8 mouse cellular contexts compared by ENCODE assay signal in the genomic region with DNA sequence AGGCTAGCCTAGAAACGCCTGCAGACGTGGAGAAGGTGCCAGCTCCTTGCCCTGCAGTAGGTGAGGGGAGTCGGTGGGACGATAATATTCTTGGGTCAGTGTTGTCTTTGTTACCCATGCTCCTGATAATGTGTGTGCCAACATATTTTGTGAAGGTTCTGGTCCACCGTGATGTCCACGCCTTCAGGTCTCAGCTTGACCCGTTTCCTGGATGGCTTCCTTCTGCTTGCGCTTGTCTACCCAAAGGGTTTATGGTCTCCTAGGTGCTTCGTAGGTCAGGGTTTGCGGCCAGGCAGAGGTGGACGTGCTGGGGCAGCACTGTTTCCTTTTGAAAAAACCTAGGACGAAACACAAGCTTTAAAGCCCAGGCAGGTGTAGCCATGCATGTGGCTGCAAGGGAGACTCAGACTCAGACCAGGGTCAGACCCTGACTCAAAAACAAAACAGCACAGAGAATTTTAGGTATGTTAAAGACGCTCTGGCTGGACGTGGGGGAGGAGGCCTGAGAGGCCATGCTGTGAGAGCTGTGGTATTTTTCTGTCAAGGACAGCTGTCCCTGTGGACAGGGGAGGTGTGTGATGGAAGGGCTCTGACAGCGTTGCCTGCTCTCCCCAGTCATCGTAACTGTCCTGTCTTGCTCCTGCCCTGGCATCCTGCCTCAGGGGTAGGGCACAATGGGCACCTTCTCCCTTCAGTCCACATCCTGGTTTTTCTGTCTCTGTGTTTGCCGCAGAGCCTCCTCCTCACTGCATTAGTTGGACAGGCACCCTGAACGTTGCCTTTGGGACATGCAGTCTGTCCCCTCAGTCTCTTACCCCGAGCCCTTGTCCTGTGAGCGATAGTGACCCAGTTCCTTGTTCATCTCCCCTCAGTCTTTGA. TPM values are rescaled to one million over a fixed set of nuclear protein-coding genes. Genes with fewer than 3 reads are reported as not detected.
A peak's percentile ranks its signal among the peaks of the same experiment; 100 is the strongest.
DNase-seq lines count a peak whose midpoint lies in the region; ATAC-seq and TF ChIP-seq lines count a peak whose summit lies in the region.

No protein-coding gene starts in this region.

- H3K36me3 ChIP-seq in heart, embryonic 10.5 days = peaks cover 11% of the 10 kb centered on the region
- peaks cover 8% of the 10 kb centered on the region for H3K36me3 ChIP-seq in forebrain, embryonic 12.5 days (replicated peaks)
- peaks cover 9% of the 10 kb centered on the region for H3K36me3 ChIP-seq in liver, embryonic 16.5 days (ENCODE audit: control insufficient read depth, insufficient read depth)

- H3K4me3 ChIP-seq in heart, embryonic 10.5 days = peak overlapping the region; percentile 17
- no peak overlapping the region for H3K4me3 ChIP-seq in forebrain, embryonic 12.5 days (replicated peaks)
- no peak overlapping the region for H3K4me3 ChIP-seq in liver, embryonic 16.5 days (ENCODE audit: low read depth, low read length)

- CTCF ChIA-PET in Patski (lab: Charles Lee) = interaction anchor here (0.9 to 3.0 kb wide), 7 partner anchors 7 to 56 kb away, joined by 3 to 16 read pairs (median 4); no protein-coding TSS in a partner anchor

- TF ChIP-seq CTCF in Patski (IDR thresholded peaks at IDR 0.05) = no peak

- H3K9me3 ChIP-seq in heart, embryonic 10.5 days = no peaks in the 10 kb centered on the region
- no peaks in the 10 kb centered on the region for H3K9me3 ChIP-seq in forebrain, embryonic 12.5 days
- H3K9me3 ChIP-seq in liver, embryonic 16.5 days (replicated peaks; ENCODE audit: control insufficient read depth, low read length) = no peaks in the 10 kb centered on the region

- POLR2A ChIA-PET in Patski (lab: Charles Lee) = interaction anchor here (0.6 to 1.3 kb wide), 3 partner anchors 10 to 269 kb away, joined by 3 read pairs; no protein-coding TSS in a partner anchor

- 30% methylated on average over 20 of the region's 20 CpGs for WGBS in heart, embryonic 10.5 days
- 65% methylated on average over 20 of the region's 20 CpGs for WGBS in forebrain, embryonic 12.5 days
- WGBS in liver, embryonic 16.5 days (ENCODE audit: insufficient replicate concordance) = 68% methylated on average over 20 of the region's 20 CpGs

- intact Hi-C loops in heart, postnatal 10 days (cut with DNase I) = no loop called here

- peaks cover 90% of the 10 kb centered on the region for H3K4me1 ChIP-seq in heart, embryonic 10.5 days
- H3K4me1 ChIP-seq in forebrain, embryonic 12.5 days = peaks cover 87% of the 10 kb centered on the region
- H3K4me1 ChIP-seq in liver, embryonic 16.5 days (ENCODE audit: control insufficient read depth, low read depth, low read length) = peaks cover 21% of the 10 kb centered on the region

- no peaks in the 10 kb centered on the region for H3K27me3 ChIP-seq in heart, embryonic 10.5 days (ENCODE audit: insufficient read depth, poor library complexity, severe bottlenecking)
- H3K27me3 ChIP-seq in Patski = no peaks in the 10 kb centered on the region
- H3K27me3 ChIP-seq in forebrain, embryonic 12.5 days = no peaks in the 10 kb centered on the region
- no peaks in the 10 kb centered on the region for H3K27me3 ChIP-seq in liver, embryonic 16.5 days (ENCODE audit: control insufficient read depth, insufficient read depth, low read depth, low read length)

- ATAC-seq in Patski = peak; percentile 22
- ATAC-seq in forebrain, embryonic 12.5 days (ENCODE audit: low FRiP score) = no peak
- 0 out of 2 replicates have a peak, but pooled peaks have one; percentile 9 for ATAC-seq in liver, embryonic 16.5 days (ENCODE audit: low read depth)
- ATAC-seq in CD4-positive, CD25-positive, alpha-beta regulatory T cell, adult 4 months = no peak

- H3K4me2 ChIP-seq in forebrain, embryonic 12.5 days = peak overlapping the region; percentile 19; the same call in 1 of the 2 replicates
- no peak overlapping the region for H3K4me2 ChIP-seq in liver, embryonic 16.5 days (ENCODE audit: low read depth, low read length)

- no peak for DNase-seq in heart, embryonic 10.5 days (ENCODE audit: low spot score)
- no peak for DNase-seq in heart, postnatal 10 days
- no peak for DNase-seq in Patski (ENCODE audit: low read depth, low spot score)
- DNase-seq in yolk sac, embryonic 10.5 days (ENCODE audit: low spot score) = no peak
- DNase-seq in adrenal gland, adult 8-10 months = no peak

- H3K9ac ChIP-seq in forebrain, embryonic 12.5 days = peak overlapping the region; percentile 33; the same call in 1 of the 2 replicates
- no peak overlapping the region for H3K9ac ChIP-seq in liver, embryonic 16.5 days (ENCODE audit: low read depth, low read length)

- in situ Hi-C loops in Patski (cut with MboI; ENCODE audit: low pct_unique_long_range_greater_than_20kb) = loop anchor here (25.0 kb wide), 1 partner anchor 842 kb away; the partner anchor contains the start of gene Socs3

- H3K27ac ChIP-seq in heart, embryonic 10.5 days = peak overlapping the region; percentile 77
- peak overlapping the region; percentile 71 for H3K27ac ChIP-seq in forebrain, embryonic 12.5 days
- H3K27ac ChIP-seq in liver, embryonic 16.5 days (ENCODE audit: low read length) = no peak overlapping the region

RNA-seq across cellular contexts. Expression of gene Sec14l1, which starts 5.6 kb away (rescaled TPM):
- 46.2 and 56.0 TPM in 2 replicates for polyA plus RNA-seq in heart, embryonic 10.5 days (2016; fragmentation: Nextera tagmentation; extraction: Ambion mirVana)
- 10 to 100 TPM; 79.2 to 91.1 TPM for total RNA-seq in heart, postnatal 10 days (2021)
- polyA plus RNA-seq in Patski (2021) = 107 TPM
- polyA plus RNA-seq in forebrain, embryonic 12.5 days (2016; fragmentation: Nextera tagmentation; extraction: Ambion mirVana) = 67.2 and 67.6 TPM in 2 replicates
- 18.4 and 19.3 TPM in 2 replicates for polyA plus RNA-seq in liver, embryonic 16.5 days (2015; fragmentation: Nextera tagmentation; extraction: Ambion mirVana)
- polyA plus RNA-seq in CD4-positive, CD25-positive, alpha-beta regulatory T cell, adult 4 months (2017; shearing (Covaris generic)) = 10 to 100 TPM; 11.9 to 18.9 TPM
- total RNA-seq in adrenal gland, adult 8-10 months (2022) = 100 to 1,000 TPM; 138 to 170 (median 166) TPM

Comparison
In these comparisons a context has a peak if more than half of its experiments do, and no peak if none do; other contexts are left out.
1. ATAC-seq: peak in Patski (single experiment) and liver, embryonic 16.5 days (single experiment); none in forebrain, embryonic 12.5 days (single experiment) and CD4-positive, CD25-positive, alpha-beta regulatory T cell, adult 4 months (single experiment).